Mouse (Mus musculus) gastrocnemius, adult 2 months (tissue): ENCODE data around the gene Gm20388. TPM values are rescaled to one million over a fixed set of nuclear protein-coding genes. Genes with fewer than 3 reads are reported as not detected.
A peak's percentile ranks its signal among the peaks of the same experiment; 100 is the strongest.

Experiments used
- DNase-seq: peaks from one replicate; pipeline ENCODE4 v3.0.0; 2022
- H3K27ac ChIP-seq: fragments of 200-600 bp; 2 replicates; pipeline ENCODE4 v1.8.1; 2022; ENCODE audit warnings: mild to moderate bottlenecking
- H3K4me3 ChIP-seq: fragments of 200-600 bp; 2 replicates; pipeline ENCODE4 v1.8.1; 2022; ENCODE audit warnings: mild to moderate bottlenecking, moderate library complexity
- CTCF ChIP-seq: fragments of 200-600 bp; IDR thresholded peaks from 2 replicates; pipeline ENCODE4 v1.8.1; 2022; ENCODE audit warnings: antibody characterized with exemption, mild to moderate bottlenecking, moderate library complexity
- intact Hi-C: fragments of 180-260 bp; cut with DNase I; formaldehyde crosslinking; loops from one replicate; pipeline ENCODE4 v1.15.1; 2025
- total RNA-seq, 2 experiments: library from RNA; stranded (reverse); gene quantifications; 2 replicates each; pipeline ENCODE4 v1.2.3; 2021

Gm20388 gene
- total RNA-seq, 2 experiments from 2014 or later, result 6.1 to 15.0 TPM

DNA sequence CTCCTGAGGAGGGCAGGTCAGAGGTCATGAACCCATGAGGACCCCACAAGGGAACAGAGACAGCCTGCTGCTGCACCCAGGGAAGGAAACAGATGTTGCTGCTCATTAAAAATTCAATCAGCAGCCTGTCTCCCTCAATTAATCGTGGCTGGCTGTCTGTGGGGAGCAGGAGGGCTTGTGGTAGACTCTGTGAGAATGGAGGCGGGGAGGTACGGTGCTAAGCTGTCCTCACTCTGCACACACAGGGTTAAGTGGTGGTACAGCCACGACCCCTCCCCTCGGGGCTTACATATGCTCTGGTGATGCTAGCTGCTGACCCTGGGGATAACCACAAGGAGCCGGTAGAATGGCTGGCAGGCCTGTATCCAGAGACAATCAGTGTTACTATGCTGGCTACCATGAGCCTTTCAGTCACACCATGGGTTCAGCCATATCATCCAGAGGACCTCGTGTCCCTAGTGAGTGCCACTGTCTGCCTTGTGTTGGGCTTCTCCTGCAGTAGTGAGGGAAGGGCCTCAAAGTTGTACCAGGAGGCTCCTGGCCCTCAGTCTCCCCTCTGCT is 654.6 kb downstream of the Gm20388 start:
- peak overlapping the region; percentile 20; the same call in 1 of the 2 replicates for H3K27ac ChIP-seq
- TF ChIP-seq CTCF, result no peak
- intact Hi-C loops, result no loop called here
- no peak overlapping the region for H3K4me3 ChIP-seq
- DNase-seq, result no peak

DNA sequence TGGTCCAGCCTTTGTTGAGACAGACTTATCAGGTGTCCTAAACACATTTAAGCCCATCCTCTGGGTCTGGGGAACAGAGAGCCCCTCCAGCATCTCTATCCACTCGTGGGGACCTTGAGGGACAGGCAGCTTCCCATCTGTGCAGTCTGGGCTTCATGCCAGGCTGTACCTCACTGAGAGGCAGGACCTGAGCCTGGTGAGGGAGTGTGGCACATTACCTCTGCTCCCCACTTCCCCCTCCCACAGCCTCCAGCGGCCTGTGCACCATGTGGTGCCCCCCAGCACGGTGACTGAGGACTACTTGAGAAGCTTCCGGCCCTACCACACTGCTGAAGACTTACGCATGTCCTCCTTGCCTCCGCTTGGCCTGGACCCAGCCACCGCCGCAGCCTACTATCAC is 656.0 kb downstream of the Gm20388 start:
- intact Hi-C loops, result no loop called here
- DNase-seq, result no peak
- no peak for TF ChIP-seq CTCF
- Histone ChIP-seq H3K4me3 (no peak overlapping the region), H3K27ac (no peak overlapping the region)

DNA sequence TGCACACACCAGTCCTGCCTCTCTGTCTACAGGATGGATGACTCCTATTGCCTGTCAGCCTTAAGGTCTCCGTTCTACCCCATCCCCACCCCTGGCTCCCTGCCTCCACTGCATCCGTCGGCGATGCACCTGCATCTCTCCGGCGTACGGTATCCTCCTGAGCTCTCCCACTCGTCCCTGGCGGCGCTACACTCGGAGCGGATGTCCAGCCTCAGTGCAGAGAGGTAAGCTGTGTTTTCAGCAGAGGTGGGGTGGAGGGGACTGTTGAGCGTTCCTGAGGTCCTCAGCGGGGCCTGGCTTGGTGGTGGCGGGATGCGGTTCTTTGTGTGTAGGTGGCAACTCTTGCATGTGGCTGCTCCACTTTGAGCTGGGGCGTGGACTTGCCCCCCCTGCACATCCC is 657.1 kb downstream of the Gm20388 start:
- intact Hi-C loops, result no loop called here
- no peak for DNase-seq
- H3K4me3 ChIP-seq, result no peak overlapping the region
- no peak overlapping the region for H3K27ac ChIP-seq
- TF ChIP-seq CTCF, result no peak

- intact Hi-C loops, result no loop called here
- TF ChIP-seq CTCF, result no peak
- H3K27ac ChIP-seq, result no peak overlapping the region
- no peak overlapping the region for H3K4me3 ChIP-seq
- no peak for DNase-seq
Observed at GRCm38 (mm10) chr8:120568164-120568798, 657.6 kb downstream of the Gm20388 start.

GRCm38 (mm10) chr8:120569123-120569522 is 658.5 kb downstream of the Gm20388 start:
- no peak for TF ChIP-seq CTCF

GRCm38 (mm10) chr8:120569939-120570715 is 659.5 kb downstream of the Gm20388 start:
- intact Hi-C loops, result no loop called here
- no peak overlapping the region for H3K27ac ChIP-seq

More at GRCm38 (mm10) chr8:120569123-120569522, 658.5 kb downstream of the Gm20388 start:
- Histone ChIP-seq H3K27ac (no peak overlapping the region), H3K4me3 (no peak overlapping the region)
- DNase-seq, result no peak
- intact Hi-C loops, result no loop called here

GRCm38 (mm10) chr8:120571561-120571960 is 660.9 kb downstream of the Gm20388 start:
- no peak for TF ChIP-seq CTCF
- H3K27ac ChIP-seq, result no peak overlapping the region
- intact Hi-C loops, result no loop called here
- no peak overlapping the region for H3K4me3 ChIP-seq
- no peak for DNase-seq

More at GRCm38 (mm10) chr8:120569939-120570715, 659.5 kb downstream of the Gm20388 start:
- H3K4me3 ChIP-seq, result no peak overlapping the region
- no peak; the same call in 1 of the 2 replicates for TF ChIP-seq CTCF
- DNase-seq, result peak; percentile 81

GRCm38 (mm10) chr8:120572534-120572933 is 661.9 kb downstream of the Gm20388 start:
- no peak for DNase-seq
- TF ChIP-seq CTCF, result no peak
- H3K4me3 ChIP-seq, result no peak overlapping the region
- intact Hi-C loops, result no loop called here
- H3K27ac ChIP-seq, result no peak overlapping the region

- Histone ChIP-seq H3K4me3 (no peak overlapping the region), H3K27ac (no peak overlapping the region)
- TF ChIP-seq CTCF, result no peak
- DNase-seq, result no peak
- intact Hi-C loops, result no loop called here
Observed at GRCm38 (mm10) chr8:120573866-120574265, 663.2 kb downstream of the Gm20388 start.

- intact Hi-C loops, result no loop called here
- no peak for DNase-seq
- H3K27ac ChIP-seq, result no peak overlapping the region
- TF ChIP-seq CTCF, result no peak
- H3K4me3 ChIP-seq, result no peak overlapping the region
Observed at GRCm38 (mm10) chr8:120574941-120575340, 664.3 kb downstream of the Gm20388 start.

GRCm38 (mm10) chr8:120575801-120576200 is 665.2 kb downstream of the Gm20388 start:
- TF ChIP-seq CTCF, result no peak
- intact Hi-C loops, result no loop called here
- Histone ChIP-seq H3K4me3 (no peak overlapping the region), H3K27ac (no peak overlapping the region)
- DNase-seq, result peak; percentile 20

DNA sequence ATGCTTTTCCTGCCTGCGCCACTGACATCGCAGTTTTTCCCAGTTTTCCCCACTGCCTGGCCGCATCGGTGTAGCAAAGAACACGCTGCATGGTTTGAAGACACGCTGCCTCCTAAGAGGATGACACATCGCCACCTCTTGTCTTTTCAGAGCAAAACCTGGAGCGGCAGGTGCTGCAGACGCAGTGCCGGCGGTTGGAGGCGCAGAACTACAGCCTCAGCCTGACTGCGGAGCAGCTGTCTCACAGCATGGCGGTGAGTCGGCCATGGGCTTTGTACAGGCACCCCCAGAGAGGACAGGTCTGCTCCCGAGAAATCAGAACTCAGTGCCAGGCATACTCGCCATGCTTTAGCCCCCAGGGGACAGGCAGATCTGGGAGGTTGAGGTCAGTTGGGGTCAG is 667.2 kb downstream of the Gm20388 start:
- intact Hi-C loops, result no loop called here
- no peak overlapping the region for H3K4me3 ChIP-seq
- H3K27ac ChIP-seq, result no peak overlapping the region
- DNase-seq, result peak; percentile 18
- no peak for TF ChIP-seq CTCF

DNA sequence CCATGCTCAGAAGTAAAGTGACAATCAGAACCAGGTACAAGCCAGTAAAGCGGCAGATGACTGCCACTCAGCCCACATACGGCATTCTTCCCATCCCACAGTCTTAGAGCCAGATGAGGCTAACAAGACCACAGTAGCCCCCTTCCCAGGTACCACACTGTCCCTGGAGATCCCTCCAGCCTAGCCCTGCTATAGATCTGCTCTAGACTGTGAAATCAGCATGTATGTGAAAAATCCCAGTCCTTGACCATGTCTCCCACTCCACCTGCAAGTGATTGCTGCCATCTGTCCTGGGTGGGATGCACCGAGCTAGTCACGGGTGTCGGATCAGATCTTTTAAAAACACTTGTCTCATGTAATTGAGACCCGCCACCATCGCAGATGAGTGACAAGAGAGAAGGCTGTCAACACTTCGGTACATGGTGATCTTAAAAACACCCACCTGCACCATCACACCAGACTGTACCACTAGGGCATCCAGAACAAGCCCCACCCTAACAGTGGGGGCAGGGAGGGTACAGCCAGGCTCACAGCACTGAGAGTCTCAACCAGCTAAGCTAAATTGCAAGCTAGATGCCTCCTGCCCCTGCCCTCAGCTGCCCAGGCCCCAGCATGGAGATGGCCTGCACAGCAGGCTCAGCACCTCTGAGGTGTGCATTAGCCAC is 669.8 kb downstream of the Gm20388 start:
- no peak overlapping the region for H3K4me3 ChIP-seq
- no peak overlapping the region for H3K27ac ChIP-seq
- TF ChIP-seq CTCF, result no peak
- DNase-seq, result no peak
- intact Hi-C loops, result no loop called here
